Mouse (Mus musculus): ENCODE results near the gene Kcnk16. TPM values are rescaled to one million over a fixed set of nuclear protein-coding genes. Genes with fewer than 3 reads are reported as not detected.
"Not testable (repeated sequence)": the region's sequence is repeated elsewhere in the genome, so short reads cannot be mapped to it uniquely, and the experiment has no call there.

The Kcnk16 gene
- not detected for total RNA-seq (2021)
- long read RNA-seq, experiment 1, result 0 reads
- long read RNA-seq, experiment 2, result 0 reads

DNA sequence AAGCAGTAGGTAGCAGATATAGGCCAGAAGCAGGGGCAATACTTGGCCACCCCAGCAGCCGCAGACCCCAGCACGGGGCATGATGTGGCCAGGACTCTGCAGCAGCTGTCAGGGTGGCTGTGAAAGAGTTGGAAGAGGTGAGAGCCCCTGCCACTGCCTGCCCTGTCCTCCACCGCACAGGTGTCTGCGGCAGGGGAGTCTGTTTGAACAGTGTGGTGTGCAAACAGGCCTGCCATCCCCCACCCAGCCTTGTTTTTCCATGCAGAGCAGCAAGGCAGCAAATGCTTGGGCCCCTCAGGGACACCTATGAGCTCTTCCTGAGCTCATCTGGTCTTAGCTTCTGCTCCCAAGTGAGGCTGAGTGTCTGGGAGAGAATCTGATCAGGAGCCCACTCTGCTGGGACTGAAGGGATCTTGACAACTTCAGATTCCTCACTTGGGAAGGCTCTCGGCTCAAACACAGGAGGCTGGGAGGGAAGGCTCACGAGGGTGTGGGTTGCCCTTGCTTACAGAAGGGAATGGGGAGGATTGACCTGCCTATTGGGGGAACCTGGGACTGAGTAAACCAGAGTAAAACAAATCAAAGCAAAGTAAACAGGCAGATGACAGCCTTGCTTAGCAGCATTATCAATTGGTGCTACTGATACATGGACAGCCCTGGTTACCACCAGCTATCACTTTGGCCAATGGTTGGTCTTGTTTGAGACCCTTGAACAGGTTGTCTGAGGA, at the start of gene Kcnk16:
TSS of gene Kcnk16 (minus strand) at position 118 of the 728 bp plus-strand sequence.
- DNase-seq, result no peak

DNA sequence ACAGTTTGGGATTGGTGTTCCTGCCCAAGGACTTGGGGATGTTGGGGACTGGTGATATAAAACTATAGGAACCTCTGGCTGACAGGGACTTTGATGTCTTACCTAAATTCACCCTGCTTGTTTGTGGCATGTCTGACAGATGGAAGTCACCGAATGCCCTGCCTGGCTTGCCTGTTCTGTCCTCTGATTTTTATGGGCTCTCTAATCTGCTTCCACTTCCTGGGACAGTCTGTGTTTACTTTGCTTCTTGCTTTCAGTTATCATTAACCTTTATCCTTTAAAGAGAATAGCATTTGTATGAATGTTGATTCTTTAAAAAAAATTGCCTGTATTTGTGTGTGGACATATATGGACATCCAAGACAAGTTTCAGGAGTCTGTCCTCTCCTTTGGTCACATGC, 46.1 kb upstream of the Kcnk16 start:
- no peak for DNase-seq

DNA sequence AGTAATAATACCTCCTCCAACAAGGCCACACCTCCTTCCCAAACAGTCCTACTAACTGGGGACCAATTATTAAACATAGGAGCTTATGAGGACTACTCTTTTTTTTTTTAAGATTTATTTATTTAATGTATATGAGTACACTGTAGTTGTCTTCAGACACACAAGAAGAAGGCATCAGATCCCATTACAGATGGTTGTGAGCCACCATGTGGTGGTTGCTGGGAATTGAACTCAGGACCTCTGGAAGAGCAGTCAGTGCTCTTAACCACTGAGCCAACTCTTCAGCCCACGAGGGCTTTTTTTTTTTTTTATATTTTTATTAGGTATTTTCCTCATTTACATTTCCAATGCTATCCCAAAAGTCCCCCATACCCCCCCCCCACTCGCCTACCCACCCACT, 36.1 kb upstream of the Kcnk16 start:
- DNase-seq, result not testable (repeated sequence)

DNA sequence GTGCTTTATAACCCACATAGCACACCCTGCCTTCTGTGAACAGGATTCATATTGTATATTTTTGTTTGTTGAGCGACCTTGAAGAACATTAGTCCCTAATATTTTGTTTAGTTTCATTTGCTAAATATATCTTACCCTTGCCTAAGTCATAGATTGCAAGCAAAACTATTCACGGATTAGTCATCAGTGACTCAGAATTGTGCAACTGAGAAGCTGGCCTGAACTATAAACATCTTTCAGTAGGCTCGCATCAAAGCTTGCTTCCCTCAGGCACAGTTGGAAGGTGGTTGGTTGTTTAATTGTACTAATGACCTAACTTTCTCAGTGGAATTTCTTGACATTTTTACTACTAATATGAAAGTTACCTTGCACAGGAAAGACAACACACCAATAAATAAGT, 29.1 kb upstream of the Kcnk16 start:
- DNase-seq, result no peak

DNA sequence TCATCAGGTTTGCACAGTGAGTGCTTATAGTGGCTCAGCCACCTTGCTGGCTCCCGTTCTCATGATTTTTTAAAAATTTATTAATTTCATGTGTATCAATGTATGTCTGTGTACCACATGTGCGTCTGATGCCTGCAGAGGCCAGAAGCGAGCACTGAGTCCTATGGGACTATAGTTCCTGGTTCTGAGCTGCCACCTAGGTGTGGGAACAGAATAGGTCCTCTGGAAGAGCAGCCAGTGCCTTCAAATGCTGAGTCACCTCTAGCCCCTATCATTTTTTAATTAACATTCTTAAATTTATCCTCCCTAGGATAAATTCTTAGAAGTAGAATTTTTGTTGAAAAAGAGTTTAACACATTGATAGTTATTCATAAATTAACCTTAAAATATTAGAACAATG, 28.6 kb upstream of the Kcnk16 start:
- DNase-seq, result no peak

DNA sequence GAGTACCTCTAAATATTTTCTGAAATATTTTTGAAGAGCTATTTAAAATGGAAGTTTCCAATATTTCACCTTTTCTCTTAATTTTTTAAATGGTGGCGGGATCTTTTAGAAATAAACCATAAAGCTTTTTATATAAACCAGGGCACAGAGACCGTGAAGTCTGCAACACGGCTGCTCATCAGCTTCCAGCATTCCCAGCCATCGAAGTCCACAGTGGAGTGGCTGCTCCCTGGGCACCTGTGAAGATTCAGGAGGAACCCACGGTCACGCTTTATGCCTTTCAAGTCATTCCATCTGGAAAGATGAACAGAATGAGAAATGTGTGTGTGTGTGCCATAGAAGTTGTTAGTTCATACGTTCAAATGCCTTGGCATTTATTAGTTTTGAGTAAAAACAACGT, 25.9 kb upstream of the Kcnk16 start:
- no peak for DNase-seq

DNA sequence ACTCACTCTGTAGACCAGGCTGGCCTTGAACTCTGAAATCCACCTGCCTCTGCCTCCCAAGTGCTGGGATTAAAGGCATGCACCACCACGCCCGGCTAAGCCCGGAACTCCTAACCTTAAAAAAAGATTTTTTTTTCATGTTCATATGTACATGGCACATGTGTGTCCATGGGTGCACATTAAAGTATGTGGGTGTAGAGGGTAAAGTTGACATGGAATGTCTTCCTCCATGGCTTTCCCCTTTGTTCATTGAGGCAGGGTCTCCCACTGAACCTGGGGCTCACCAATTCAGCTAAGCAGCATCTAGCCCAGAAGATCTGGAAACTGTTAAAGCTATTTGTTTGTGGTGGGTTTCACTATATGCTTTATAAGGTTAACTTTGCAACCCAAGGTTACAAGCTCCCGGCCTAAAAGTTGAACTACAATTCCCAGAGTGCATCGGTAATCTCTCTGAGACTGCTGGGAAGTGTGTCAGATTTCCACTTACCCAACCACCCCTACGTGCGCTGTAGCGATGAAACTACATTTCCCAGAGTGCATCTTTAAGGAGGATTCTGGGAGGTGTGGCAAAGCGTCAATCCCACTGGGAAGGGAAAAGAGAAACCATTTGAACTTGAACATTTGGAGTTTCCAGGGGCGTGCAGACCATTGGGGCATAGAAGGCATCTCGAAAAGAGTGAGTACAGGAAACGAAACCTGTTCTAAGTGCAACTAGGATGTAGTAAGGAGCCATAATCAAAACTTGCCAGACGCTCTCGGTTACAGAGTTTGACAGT, 25.3 kb upstream of the Kcnk16 start, which contains the start of gene Nudt13:
TSS of gene Nudt13 (plus strand) at position 581 of the 776 bp plus-strand sequence.
- DNase-seq, result peak; percentile 54

DNA sequence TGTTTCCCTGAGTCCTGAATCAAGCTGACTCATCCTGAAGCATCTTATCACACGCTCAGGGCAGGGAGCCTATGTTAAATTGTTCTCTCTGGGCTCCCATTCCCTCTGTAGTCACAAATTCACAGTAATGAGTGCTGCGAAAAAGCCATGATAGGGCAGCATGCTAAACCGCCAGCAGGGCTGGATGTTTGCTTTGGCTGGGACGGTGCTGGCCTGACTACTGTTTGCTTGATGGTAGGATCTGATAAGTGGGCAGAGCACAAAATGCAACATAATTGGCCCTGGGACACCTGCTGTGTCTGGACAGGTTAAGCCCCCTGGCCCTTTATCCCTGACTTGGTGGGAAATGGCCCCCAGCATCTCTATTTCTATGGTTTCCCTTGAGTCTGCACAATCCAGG, 22.4 kb upstream of the Kcnk16 start:
- no peak for DNase-seq

DNA sequence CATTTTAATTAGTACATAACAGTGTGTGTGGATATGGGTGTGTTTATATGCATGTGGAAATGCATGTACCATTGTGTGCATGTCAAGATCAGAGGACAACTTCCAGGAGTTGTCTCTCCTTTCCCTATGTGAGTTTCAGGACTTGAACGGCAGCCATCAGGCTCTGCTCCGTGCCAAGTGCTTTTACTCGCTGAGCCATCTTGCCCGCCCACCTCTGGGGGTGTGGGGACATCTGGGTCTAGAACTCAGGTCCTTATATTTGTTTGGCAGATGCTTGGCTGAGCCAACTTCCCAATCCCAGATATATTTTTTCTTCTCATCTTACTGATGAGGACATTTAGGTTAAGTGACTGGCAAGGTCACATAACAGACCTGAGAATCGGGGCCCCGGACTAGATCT, 578 bp downstream of the Kcnk16 start:
- DNase-seq, result no peak

DNA sequence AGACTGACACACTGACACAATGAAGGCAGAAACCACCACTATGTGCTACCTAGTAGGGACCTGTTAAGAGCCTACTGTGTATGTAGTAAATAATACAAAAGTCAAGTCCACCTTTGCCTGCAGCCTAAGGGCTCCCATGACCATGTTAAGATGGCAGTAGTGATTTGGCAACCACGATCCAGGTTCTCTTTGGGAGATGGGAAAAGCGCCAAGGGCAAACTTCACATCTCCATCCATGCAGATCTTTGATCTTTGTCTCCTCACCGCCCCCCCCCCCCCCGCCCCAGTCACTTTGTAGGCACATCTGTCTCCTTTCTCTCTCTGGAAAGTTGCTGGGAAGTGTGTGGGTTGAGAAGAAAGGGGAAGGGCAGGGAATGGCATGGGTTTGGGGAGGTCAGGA, 6.7 kb downstream of the Kcnk16 start:
- DNase-seq, result no peak

DNA sequence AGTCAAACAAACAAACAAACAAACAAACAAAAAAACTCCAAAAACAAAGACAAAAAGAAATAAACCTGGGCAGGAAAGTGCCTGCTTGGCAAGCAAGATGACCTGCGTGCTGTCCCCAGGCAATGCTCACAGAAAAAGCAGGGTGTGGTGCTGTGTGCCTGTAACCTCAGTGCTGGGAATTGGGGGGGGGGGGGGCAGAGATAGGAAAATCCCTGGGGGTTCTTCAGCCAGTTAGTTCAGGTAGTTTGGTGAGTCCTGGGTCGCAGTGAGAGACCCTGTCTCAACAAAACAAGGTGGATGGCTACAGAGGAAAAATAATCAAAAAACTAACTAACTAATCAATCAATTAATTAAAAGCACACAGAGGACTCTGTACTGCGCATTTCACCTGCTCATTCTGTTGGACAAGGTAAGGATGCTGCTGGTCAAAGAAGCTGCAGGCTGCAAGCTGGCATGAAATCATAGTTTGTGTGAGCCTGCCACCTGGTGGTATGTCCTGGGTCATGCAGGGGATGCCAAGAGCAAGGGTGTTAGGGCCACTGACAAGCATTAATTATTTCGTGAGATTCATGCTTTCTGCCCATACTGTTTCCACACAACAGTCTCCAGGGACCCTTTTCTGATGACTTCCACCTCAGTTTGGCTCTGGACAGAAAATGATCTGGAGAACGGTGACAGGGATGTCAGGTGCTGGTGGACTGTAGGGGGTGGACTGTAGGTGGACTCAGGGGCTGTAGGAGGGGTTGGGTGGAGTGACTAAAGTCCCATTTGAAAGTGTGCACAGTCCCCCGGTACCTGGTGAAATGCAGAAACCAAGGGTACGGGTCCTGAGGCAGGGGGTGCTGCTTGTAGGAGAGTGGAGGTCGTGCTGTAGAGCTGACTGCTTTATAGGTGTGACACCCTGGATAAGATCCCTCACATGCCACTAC, 10.6 kb downstream of the Kcnk16 start:
- DNase-seq, result peak; percentile 80

DNA sequence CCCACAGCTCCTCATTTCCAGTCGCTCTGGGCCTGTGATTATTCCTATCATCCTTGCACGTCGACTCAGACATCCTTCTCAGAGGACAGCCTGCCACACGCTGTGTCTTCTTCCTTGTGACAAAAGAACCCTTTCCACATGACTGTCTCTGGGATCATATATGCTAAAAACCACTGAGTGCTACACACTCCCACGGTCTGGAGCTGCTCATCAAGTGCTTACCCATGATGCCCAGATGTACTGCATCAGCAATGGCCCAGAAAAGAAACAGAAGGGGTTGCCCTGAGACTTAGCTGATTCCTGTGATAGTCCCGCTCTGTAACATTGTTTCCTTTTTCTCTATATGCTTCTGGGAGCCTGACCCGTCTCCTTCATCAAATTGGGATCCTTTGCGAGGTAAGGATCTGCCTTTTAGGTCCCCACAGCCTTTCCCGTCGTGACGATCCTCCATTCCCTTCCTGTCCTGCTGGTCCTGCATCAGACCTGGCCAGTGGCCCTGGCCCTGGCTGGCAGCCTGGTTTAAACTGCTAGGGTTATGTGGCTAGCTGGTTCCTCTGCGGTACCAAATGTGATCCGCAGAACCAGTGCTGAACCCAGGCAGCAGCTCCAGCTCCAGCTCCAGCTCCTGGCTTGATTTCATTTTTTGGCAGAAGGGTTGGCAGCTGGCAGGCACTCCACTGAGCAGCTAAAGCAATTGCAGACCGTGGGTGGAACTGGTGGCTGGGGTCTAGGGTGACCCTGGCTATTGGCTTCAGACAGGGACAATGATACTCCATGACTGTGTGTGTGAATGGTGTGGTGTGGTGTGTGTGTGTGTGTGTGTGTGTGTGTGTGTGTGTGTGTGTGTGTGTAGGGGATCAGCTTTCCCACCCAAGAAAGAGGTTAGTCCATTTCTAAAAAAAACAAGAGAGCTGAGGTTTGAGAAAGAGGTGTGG, 18.5 kb downstream of the Kcnk16 start:
- DNase-seq, result peak; percentile 36

DNA sequence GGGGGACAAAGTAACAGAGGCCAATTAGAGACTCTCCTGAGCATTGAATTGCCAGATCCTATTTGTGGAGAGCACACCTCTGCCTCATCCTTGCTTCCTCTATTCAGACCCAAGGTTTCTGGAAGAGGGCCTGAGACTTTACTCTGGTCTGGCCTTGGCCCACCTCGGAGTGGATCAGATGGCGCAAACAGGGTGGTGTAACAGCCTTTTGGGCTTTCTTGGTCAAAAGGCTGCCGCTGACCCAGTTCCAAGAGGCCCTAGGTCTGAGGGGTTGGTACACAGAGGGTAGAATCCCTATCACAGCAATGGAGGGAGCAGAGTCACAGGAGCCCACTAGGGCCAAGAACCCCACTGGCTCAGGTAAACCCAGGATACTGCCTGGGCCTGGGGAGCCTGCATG, 21.0 kb downstream of the Kcnk16 start:
- DNase-seq, result no peak

DNA sequence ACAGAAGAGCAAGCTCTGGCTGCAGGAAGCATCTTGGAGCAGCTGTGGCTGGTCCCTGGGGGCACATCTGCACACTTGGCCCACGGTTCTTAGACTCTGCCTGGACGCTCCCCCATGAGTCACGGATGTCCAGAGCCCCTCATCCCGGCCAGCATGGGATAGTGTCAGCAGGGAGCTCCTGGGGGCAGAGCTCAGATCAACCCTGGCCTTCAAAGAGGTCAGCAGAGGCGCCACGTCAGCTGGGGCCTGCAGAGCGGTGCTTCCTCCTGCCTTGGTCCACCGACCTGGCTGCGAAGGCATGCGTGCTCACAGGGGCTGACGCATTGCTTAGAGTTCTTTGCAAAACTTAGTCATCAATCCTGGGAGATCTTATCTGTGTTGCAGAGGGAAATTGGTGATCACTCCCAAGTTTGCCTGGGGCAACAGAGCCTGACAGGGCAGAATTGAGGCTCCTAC, 22.2 kb downstream of the Kcnk16 start:
- peak; percentile 65 for DNase-seq

DNA sequence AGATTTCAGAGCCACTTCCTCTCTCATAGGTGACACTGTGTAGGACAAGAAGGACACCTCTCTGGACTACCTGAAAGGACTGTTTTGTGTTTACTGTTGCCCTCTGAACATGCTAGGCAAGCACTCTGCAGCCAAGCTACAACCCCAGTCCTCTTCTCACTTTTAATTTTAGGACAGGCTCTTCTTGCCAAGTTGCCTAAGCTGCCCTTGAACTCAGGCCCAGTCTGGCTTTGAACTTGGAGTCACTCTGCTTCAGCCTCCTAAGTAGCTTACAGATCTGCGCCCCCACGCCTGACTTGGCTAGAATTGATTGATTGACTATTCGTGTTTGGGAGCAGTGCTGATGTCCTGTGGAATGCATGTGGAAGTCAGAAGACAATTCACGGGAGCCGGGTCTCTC, 23.1 kb downstream of the Kcnk16 start:
- no peak for DNase-seq

DNA sequence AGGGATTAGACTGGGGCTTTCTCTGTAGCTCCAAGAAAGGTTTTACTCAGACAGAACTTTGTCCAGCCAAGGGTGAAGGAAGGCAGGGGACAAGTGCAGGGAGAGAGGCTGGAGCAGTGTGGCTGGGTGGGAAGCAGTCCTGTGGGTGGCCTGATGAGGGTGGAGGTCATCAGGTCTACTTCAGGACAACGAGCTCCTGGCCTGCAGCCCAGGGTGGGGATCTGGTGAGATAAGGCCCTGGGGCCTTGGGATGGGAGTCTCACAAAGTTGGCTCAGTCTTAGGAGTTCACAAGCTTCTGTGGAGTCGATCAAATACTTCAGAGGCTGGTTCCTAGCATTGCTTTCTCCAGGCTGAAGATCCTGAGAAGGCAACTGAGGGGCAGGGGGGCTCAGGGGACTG, 23.7 kb downstream of the Kcnk16 start:
- DNase-seq, result peak; percentile 24

DNA sequence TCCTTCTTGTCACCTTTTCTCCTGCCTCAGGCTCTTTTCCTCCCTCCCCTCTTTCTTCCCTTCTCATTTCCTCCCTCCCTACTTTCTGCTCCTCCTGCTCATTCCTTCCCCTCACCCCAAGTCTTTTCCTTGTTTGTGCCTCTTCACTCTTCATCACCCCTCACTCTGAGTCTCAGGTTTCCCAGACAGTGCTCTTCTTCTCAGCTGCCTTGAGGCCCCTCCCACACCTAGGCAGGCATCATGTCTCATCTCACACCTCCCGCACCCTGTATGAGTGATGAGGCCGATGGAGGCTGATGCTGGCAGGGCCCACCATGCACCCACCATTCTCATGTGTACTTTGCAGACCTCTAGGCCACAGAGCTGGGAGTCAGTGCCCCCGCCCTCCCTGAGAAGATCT, 25.8 kb downstream of the Kcnk16 start:
- no peak for DNase-seq

DNA sequence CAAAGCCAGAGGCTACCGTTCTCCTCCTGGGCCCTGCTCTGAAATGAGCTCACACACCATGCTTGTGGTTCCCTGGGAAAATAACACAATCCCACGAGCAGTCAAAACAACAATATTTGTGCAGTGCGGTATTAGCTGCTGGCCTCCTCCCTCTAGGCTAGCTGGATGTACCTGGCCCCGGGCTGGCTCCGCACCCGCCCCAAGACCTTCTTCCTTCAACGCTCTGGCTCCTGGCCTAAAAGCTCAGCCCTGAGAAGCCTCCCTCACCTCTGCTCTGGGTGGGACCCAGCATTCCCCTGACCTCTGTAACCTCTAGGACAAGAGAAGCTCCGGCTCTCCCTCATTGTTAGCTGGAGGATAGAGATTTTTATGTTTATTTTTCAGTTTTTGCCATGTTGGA, 26.5 kb downstream of the Kcnk16 start:
- DNase-seq, result no peak

DNA sequence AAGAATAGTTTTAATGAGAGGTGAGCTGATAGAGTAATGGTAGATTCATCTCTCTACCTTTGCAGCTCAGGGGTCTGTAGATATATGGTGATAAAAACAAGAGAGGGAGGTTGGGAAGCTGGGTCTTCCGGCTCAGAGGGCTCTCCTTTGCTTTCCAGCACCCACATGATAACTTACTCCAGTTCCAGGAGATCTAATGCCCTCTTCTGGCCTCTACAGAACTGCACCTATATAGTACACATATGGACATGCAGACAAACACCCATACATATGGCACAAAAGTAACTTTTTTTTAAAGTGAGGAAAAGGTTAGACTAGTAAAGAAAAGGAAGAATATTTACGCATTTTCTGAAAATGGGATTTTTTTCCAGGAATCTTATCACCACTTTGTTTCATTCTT, 34.6 kb downstream of the Kcnk16 start:
- no peak for DNase-seq

DNA sequence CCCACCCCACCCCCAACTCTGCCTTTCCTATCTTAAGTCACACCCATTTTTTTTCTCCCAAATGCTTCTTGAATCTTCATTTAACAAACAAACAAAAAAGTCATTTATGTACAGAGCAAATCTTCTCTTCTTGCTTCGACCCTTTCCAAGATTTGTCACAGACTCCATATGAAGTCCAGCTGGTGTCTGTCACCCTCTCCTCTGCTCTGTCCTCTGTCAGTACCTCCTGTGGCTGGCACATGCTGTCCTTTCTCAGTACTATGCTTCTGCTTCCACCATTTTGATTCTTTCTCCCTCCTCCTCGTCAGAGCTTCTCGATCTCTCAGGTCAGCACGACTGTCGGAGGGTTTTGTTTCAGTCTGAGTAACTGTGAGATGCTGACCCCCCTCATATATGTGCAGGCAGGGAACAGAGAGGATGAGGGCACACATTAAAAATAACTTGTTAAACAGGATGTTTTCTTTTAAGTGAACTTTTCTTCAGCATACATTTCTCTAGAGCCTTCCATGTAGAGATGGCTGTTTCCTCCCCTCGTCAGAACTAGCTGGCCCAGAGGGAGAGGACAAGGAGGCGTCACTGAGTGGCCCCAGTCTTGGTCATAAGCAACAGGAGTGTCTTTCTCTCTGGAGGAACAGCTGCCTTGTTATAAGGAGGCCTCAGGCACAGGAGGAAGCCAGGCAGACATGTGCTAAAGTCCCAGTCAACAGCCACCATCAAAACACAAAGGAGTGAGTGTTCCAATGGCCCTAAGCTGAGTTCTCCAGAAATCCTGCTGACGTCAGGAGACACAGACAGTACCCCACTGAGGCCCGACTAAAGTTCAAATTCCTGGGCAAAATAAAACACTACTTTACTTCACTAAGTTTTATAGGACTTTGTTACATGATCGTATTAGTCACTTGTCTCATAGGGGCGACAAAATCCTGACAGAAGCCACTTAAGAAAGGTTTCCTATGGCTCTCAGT, 35.7 kb downstream of the Kcnk16 start:
- no peak for DNase-seq
